Mouse (Mus musculus) hindbrain, embryonic 16.5 days (tissue): ENCODE data around the gene Icam5. TPM values are rescaled to one million over a fixed set of nuclear protein-coding genes. Genes with fewer than 3 reads are reported as not detected.
A peak's percentile ranks its signal among the peaks of the same experiment; 100 is the strongest.

Experiments used
- ATAC-seq: fragments of 200-750 bp; cut with Nextera tagmentation; 2 replicates; pipeline ENCODE4 v1.8.0; 2017; ENCODE audit warnings: moderate TSS enrichment, moderate library complexity
- H3K27ac ChIP-seq: fragments of 300-500 bp; sonication (generic); 2 replicates; pipeline ENCODE4 v1.5.1; 2014; ENCODE audit warnings: low read depth, mild to moderate bottlenecking, control low read depth, low read length, moderate library complexity
- H3K27me3 ChIP-seq: fragments of 300-500 bp; sonication (generic); replicated peaks from 2 replicates; pipeline ENCODE4 v1.6.1; 2014; ENCODE audit warnings: low read length; ENCODE audit not compliant: control insufficient read depth, insufficient read depth
- H3K36me3 ChIP-seq: fragments of 300-500 bp; sonication (generic); 2 replicates; pipeline ENCODE4 v1.6.1; 2014; ENCODE audit warnings: mild to moderate bottlenecking, low read length, moderate library complexity, mixed read lengths; ENCODE audit not compliant: control insufficient read depth, insufficient read depth
- H3K4me1 ChIP-seq: fragments of 300-500 bp; sonication (generic); 2 replicates; pipeline ENCODE4 v1.6.1; 2014; ENCODE audit warnings: low read depth, low read length; ENCODE audit not compliant: control insufficient read depth, insufficient read depth
- H3K4me2 ChIP-seq: fragments of 300-500 bp; sonication (generic); 2 replicates; pipeline ENCODE4 v1.6.1; 2014; ENCODE audit warnings: mild to moderate bottlenecking, low read length, control low read depth, moderate library complexity
- H3K4me3 ChIP-seq: fragments of 300-500 bp; sonication (generic); 2 replicates; pipeline ENCODE4 v1.5.1; 2014; ENCODE audit warnings: mild to moderate bottlenecking, low read length, control low read depth, moderate library complexity
- H3K9ac ChIP-seq: fragments of 300-500 bp; sonication (generic); 2 replicates; pipeline ENCODE4 v1.6.1; 2014; ENCODE audit warnings: low read depth, mild to moderate bottlenecking, control low read depth, low read length, moderate library complexity
- H3K9me3 ChIP-seq: fragments of 300-500 bp; sonication (generic); 2 replicates; pipeline ENCODE4 v1.6.1; 2014; ENCODE audit warnings: mild to moderate bottlenecking, low read length, moderate library complexity; ENCODE audit not compliant: control insufficient read depth
- WGBS: fragments of 180-500 bp; shearing (Covaris S2); extraction: QIAGEN DNeasy Blood & Tissue Kit; methylation state at CpG from one replicate; pipeline ENCODE4 v1.1.7; 2014; 5-methylcytosine and 5-hydroxymethylcytosine counted together
- microRNA counts: library from miRNA; unstranded; fragments of <30 nt; microRNA quantifications from one replicate; lab custom pipeline; 2016
- microRNA-seq: library from miRNA; unstranded; fragments of <30 nt; microRNA quantifications from one replicate; pipeline ENCODE4, GENCODE M21; 2017
- polyA plus RNA-seq: library from polyadenylated mRNA; unstranded; fragments of >200 nt; fragmentation: Nextera tagmentation; extraction: Ambion mirVana; gene quantifications from 2 replicates; pipeline ENCODE4 v1.2.1, GENCODE M21; 2015

Gene Icam5
- polyA plus RNA-seq, 1 experiment from 2014 or later = 3.2 TPM

GRCm38 (mm10) chr9:21073044-21073840, 41.4 kb downstream of the Icam5 start, which contains the start of the genes Gm49373 and Fdx1l:
Gene Gm49373 (minus strand): TSS chr9:21073096.
Gene Fdx1l (minus strand): TSS chr9:21073614.
- Histone ChIP-seq H3K4me2 (peak within 1 kb of the TSS; percentile 75), H3K36me3 (peaks cover 19% of the 10 kb centered on the region), H3K9me3 (no peaks in the 10 kb centered on the region), H3K4me3 (peak within 1 kb of the TSS; percentile 79), H3K9ac (peak within 1 kb of the TSS; percentile 86), H3K4me1 (peaks cover 19% of the 10 kb centered on the region), H3K27ac (peak within 1 kb of the TSS; percentile 69), H3K27me3 (no peaks in the 10 kb centered on the region)
- ATAC-seq = peak; percentile 96
- WGBS = 3% methylated on average over 46 of the region's 58 CpGs

- H3K27me3 ChIP-seq = no peaks in the 10 kb centered on the region
- H3K27ac ChIP-seq = no peak overlapping the region
- ATAC-seq = no peak
- no peak overlapping the region for H3K9ac ChIP-seq
- H3K4me3 ChIP-seq = no peak overlapping the region
- peaks cover 29% of the 10 kb centered on the region for H3K36me3 ChIP-seq
- no peaks in the 10 kb centered on the region for H3K9me3 ChIP-seq
- no peak overlapping the region for H3K4me2 ChIP-seq
- H3K4me1 ChIP-seq = peaks cover 19% of the 10 kb centered on the region
- 90% methylated on average over 1 of the region's 1 CpGs for whole genome bisulfite sequencing
These were observed 42.3 kb downstream of the Icam5 start for GRCm38 (mm10) chr9:21074173-21074572.

DNA sequence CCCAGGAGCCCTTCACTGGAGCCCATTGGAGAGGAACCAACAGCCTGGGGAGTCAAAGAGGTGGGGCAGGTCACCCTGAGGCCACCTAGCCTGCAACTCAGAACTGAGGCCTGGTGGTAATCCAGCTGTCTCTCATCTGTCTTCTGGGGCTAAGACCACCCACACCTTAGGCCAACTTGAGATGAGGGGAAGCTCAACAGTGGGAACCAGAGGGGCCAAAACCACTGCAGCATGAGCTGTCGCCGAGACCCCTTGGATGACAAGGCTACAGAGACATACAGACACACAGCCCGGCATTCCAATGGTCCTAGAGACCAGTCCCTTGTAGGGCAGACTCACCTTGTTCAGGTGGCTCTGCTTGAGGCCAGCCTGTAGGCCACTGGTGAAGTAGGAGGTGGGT, 43.8 kb downstream of the Icam5 start:
- no peaks in the 10 kb centered on the region for H3K9me3 ChIP-seq
- peaks cover 19% of the 10 kb centered on the region for H3K4me1 ChIP-seq
- H3K27me3 ChIP-seq = no peaks in the 10 kb centered on the region
- H3K36me3 ChIP-seq = peaks cover 40% of the 10 kb centered on the region
- no peak for ATAC-seq
- WGBS = 89% methylated on average over 3 of the region's 3 CpGs
- no peak overlapping the region for H3K4me3 ChIP-seq
- no peak overlapping the region for H3K9ac ChIP-seq
- H3K4me2 ChIP-seq = no peak overlapping the region
- H3K27ac ChIP-seq = no peak overlapping the region

- no peak; the same call in 1 of the 2 replicates for ATAC-seq
- Histone ChIP-seq H3K4me2 (no peak overlapping the region), H3K4me1 (no peaks in the 10 kb centered on the region), H3K27ac (no peak overlapping the region), H3K4me3 (no peak overlapping the region), H3K9ac (no peak overlapping the region), H3K36me3 (peaks cover 66% of the 10 kb centered on the region), H3K9me3 (no peaks in the 10 kb centered on the region), H3K27me3 (no peaks in the 10 kb centered on the region)
- WGBS = 80% methylated on average over 9 of the region's 9 CpGs
These were observed 49.3 kb downstream of the Icam5 start for GRCm38 (mm10) chr9:21081127-21081526.

DNA sequence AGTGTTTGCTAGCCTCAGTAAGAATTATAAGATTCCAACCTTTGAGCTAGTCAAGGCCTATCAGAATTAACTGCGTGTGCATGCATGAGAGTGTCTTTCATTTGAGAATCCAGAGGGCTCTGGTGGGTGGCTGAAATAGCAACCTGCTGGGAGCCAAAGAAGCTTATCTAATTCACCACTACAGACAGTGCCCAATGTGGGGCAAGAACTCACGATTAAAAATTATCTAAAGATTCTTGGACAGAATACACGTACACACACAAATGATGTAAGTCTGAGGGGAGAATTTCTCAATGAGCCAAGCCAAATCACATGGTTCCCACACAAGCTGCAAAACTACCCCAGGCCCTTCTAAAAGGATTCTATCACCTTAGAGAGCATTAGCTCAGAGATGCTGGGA, 51.5 kb downstream of the Icam5 start:
- H3K36me3 ChIP-seq = peaks cover 59% of the 10 kb centered on the region
- no peaks in the 10 kb centered on the region for H3K9me3 ChIP-seq
- H3K4me1 ChIP-seq = no peaks in the 10 kb centered on the region
- H3K4me3 ChIP-seq = no peak overlapping the region
- 90% methylated on average over 3 of the region's 3 CpGs for WGBS
- H3K9ac ChIP-seq = no peak overlapping the region
- no peak overlapping the region for H3K4me2 ChIP-seq
- no peaks in the 10 kb centered on the region for H3K27me3 ChIP-seq
- H3K27ac ChIP-seq = no peak overlapping the region
- ATAC-seq = no peak

MicroRNAs within 50 kb of the gene (microRNA counts, 519-probe panel; counts per million panel counts)
- 2,680 counts per million, percentile 71 among the panel's probes with 10 or more counts for microRNA mmu-miR-1900 (lab: Ali Mortazavi, UCI)

Small RNAs within 50 kb of the gene (microRNA-seq; reads per million reads assigned to microRNA genes)
- not detected for gene Mir1900
- gene Mir7082 = 0.62 reads per million

Other genes with a start within 250 kb of the Icam5 start
- 1.1 and 1.2 TPM in 2 replicates for gene Col5a3, start 217.0 kb upstream of the Icam5 start, polyA plus RNA-seq
- gene Rdh8, start 213.6 kb upstream of the Icam5 start, polyA plus RNA-seq = not detected in 2 replicates
- 18.1 and 22.6 TPM in 2 replicates for gene A230050P20Rik, start 163.4 kb upstream of the Icam5 start, polyA plus RNA-seq
- 15.6 and 18.1 TPM in 2 replicates for gene Angptl6, start 152.3 kb upstream of the Icam5 start, polyA plus RNA-seq
- gene Ppan, start 143.9 kb upstream of the Icam5 start, polyA plus RNA-seq = 44.4 and 48.0 TPM in 2 replicates
- 243 and 247 TPM in 2 replicates for gene Eif3g, start 133.4 kb upstream of the Icam5 start, polyA plus RNA-seq
- gene Dnmt1, start 72.2 kb upstream of the Icam5 start, polyA plus RNA-seq = 49.5 and 64.2 TPM in 2 replicates
- gene S1pr2, start 55.3 kb upstream of the Icam5 start, polyA plus RNA-seq = 9.5 and 10.3 TPM in 2 replicates
- 112 and 114 TPM in 2 replicates for gene Mrpl4, start 29.3 kb upstream of the Icam5 start, polyA plus RNA-seq
- gene Icam1, start 16.1 kb upstream of the Icam5 start, polyA plus RNA-seq = 3.4 and 5.3 TPM in 2 replicates
- gene Icam4, start 2.7 kb upstream of the Icam5 start, polyA plus RNA-seq = 0.27 and 0.29 TPM in 2 replicates
- gene Zglp1, start 35.0 kb downstream of the Icam5 start, polyA plus RNA-seq = 1.5 and 2.1 TPM in 2 replicates
- gene Gm49373, start 41.0 kb downstream of the Icam5 start, polyA plus RNA-seq = 1.3 and 2.2 TPM in 2 replicates
- gene Fdx1l, start 41.5 kb downstream of the Icam5 start, polyA plus RNA-seq = 75.2 and 80.8 TPM in 2 replicates
- 1.3 TPM in 2 replicates for gene Gm38431, start 59.9 kb downstream of the Icam5 start, polyA plus RNA-seq
- gene Raver1, start 59.9 kb downstream of the Icam5 start, polyA plus RNA-seq = 25.9 and 35.9 TPM in 2 replicates
- 9.5 and 10.5 TPM in 2 replicates for gene Tyk2, start 99.2 kb downstream of the Icam5 start, polyA plus RNA-seq
- gene Cdc37, start 117.9 kb downstream of the Icam5 start, polyA plus RNA-seq = 204 and 211 TPM in 2 replicates
- 47.7 and 50.5 TPM in 2 replicates for gene Pde4a, start 133.6 kb downstream of the Icam5 start, polyA plus RNA-seq
- gene Keap1, start 207.3 kb downstream of the Icam5 start, polyA plus RNA-seq = 71.5 and 72.0 TPM in 2 replicates
- gene S1pr5, start 216.4 kb downstream of the Icam5 start, polyA plus RNA-seq = 5.5 and 5.7 TPM in 2 replicates
- 52.6 and 52.8 TPM in 2 replicates for gene Atg4d, start 233.2 kb downstream of the Icam5 start, polyA plus RNA-seq